Mouse (Mus musculus): Measurements from ENCODE around the gene Dnajc27. TPM values are rescaled to one million over a fixed set of nuclear protein-coding genes. Genes with fewer than 3 reads are reported as not detected.

The Dnajc27 gene
- polyA plus RNA-seq (2014; fragmentation: Illumina TruSeq; extraction: RNeasy Lipid Tissue Mini Kit (QIAGEN cat#74804); ENCODE audit: low read depth, low replicate concordance): 6.7 TPM

GRCm38 (mm10) chr12:4082132-4083001 is at the start of gene Dnajc27:
Dnajc27 (plus strand) TSS chr12:4082583.

DNA sequence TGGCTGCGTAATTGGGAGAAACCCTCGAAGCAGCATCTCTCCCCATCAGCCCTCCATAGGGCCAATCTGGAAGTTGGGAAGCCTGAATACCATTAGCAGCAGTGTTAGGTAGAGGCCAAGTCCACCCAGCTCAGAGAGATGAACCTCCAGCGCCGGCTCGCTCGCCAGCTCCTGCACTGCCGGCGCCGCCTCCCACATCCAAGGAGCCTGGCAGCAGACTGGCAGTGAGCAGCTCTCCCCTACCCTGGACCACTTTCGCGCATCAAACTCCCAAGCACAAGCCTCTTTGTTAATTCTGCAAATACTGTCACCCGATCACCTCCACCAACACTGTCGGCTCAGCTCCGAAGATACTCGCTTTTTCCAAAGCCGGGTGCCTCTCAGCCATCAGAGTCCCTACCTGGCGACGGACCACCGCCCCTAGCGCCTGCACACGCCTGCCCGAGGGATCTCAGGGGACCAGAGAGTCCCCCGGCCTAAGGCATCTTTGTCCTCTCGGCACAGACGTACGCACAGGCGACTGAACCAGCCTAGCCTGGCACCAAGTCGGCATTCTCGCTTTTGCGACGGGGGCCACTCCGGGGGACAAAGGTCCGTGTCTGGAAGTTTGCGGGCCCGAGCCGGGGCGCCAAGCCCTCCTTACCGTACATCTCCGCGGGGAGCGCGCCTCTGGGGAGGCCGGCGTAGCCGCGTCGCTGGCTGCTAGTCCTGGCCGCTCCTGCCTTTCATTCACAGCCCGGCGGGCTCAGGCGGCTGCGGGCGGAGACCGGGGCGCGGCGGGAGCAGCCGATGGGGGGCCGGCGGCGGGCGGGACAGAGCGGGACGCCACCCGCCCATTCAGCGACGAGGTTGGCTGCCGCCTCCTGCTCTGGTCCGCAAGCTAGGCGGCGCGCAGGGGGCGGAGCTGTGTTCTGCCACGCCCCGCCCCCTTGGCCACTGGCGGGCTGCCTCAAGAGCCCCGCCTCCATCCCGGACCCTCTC is 44.0 kb upstream of the Dnajc27 start, which contains the start of gene Efr3b:
Gene Efr3b, minus strand, starts transcription at position 855 of the 981 bp plus-strand sequence.

DNA sequence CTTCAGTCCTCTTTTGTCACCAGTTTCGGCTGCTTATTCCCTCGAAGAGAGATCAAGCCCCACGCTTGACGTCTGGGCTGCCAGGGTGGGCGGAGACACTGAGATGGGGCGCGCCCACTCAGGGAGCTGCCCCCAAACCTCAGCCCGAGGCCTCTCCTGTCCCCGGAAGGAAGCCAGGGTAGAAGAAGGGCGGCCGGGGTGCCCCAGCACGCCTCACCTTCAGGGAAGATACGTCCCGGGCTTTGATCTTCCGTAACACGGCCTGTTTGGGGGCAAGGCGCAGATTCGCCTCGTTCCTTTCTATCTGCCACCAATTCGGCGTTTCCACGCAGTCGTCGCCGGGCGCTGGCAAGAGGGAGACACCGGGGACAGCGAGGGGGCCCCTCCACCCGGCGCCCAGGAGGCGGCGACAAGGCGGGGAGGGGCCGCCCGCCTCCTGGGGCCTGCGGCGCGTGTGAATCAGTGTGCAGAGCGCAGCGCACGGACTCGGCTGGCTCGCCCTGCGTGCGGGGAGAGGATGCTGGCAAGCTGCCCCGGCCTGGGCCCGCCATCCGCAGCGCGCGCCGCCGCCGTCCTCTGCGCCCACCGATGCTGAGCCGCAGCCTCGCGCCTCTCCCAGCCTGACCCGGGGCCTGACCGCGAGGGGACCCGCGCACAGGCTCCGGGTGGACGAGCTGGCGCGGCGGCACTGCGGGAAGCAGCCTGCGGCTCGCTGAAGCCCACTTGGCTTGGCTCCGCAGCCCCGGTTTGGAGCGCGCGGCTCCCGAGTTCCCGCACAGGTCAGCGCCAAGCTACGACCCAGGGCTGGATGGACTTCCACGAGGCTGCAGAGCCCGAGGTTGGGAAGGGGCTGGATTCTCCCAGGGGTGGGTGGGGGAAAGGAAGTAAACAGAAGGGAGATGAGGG is 50.8 kb downstream of the Dnajc27 start, which contains the start of gene Adcy3:
Gene Adcy3, plus strand, starts transcription at position 163 of the 906 bp plus-strand sequence.

Other genes starting within 250 kb of the Dnajc27 start
- 2.1 TPM for gene Pomc, start 127.6 kb upstream of the Dnajc27 start, polyA plus RNA-seq (2014; fragmentation: Illumina TruSeq; extraction: RNeasy Lipid Tissue Mini Kit (QIAGEN cat#74804); ENCODE audit: low read depth, low replicate concordance)
- gene Efr3b, start 43.7 kb upstream of the Dnajc27 start, polyA plus RNA-seq (2014; fragmentation: Illumina TruSeq; extraction: RNeasy Lipid Tissue Mini Kit (QIAGEN cat#74804); ENCODE audit: low read depth, low replicate concordance): 11.0 TPM
- 7.9 TPM for gene Adcy3, start 50.5 kb downstream of the Dnajc27 start, polyA plus RNA-seq (2014; fragmentation: Illumina TruSeq; extraction: RNeasy Lipid Tissue Mini Kit (QIAGEN cat#74804); ENCODE audit: low read depth, low replicate concordance)
- gene Ptrhd1, start 151.4 kb downstream of the Dnajc27 start, polyA plus RNA-seq (2014; fragmentation: Illumina TruSeq; extraction: RNeasy Lipid Tissue Mini Kit (QIAGEN cat#74804); ENCODE audit: low read depth, low replicate concordance): 5.6 TPM
- 12.8 TPM for gene Cenpo, start 151.7 kb downstream of the Dnajc27 start, polyA plus RNA-seq (2014; fragmentation: Illumina TruSeq; extraction: RNeasy Lipid Tissue Mini Kit (QIAGEN cat#74804); ENCODE audit: low read depth, low replicate concordance)